Mouse (Mus musculus) embryo, embryonic 10.5 days (tissue): ENCODE data around the gene Ebf3.

Source experiments
- DNase-seq: peaks from one replicate; pipeline ENCODE4 v3.0.0-alpha.2; 2015; ENCODE audit warnings: low spot score

The Ebf3 gene

DNA sequence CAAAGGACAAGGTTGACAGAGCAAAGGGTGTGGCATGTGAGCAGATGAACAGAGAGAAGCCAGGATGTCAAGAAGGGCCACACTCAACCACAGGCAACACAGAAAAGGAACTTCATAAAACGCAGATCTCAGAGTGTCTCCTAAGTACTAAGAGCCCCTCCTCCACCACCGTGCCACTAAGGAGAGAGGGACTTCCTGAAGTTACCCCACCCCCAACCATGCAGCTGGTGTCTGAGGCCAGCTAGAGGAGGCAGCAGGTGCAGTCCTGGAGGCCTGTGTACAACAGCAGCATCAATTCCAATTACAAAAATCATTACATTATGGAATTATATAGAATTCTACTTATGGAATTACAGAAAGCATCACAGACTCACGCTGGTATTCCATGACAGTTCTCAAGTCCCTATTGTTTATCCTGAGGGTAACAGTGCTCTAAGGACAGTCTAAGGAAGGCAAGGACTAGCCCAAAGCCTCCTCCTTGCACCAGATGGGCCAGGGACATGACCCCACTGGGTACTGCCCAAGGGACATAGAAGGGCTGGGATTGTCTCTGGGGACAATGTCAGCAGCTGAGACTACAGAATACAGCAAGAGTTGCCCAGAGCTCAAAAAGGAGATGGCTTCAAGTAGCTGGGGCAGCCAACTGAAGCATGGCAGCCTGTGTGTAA is 24.8 kb downstream of the Ebf3 start:
- DNase-seq = no peak

DNA sequence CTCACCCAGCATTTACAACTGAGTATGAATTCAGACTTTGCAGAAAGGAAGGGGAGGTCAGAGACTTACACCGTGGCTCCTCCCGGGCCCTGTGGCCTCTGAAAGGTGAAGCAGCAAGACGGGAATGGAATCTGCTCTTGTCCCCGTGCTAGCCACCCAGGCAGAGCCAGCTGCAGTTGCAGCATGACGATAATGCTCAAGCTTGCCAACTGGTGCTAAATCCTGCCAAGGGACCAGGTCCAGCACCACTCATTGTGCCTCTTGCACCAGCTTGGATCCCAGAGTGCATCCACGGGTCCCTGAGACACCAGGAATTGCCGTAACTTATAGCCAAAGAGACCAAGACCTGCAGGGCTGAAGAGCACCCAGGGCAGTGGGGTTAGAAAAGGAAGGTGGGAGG is 36.1 kb downstream of the Ebf3 start:
- no peak for DNase-seq

DNA sequence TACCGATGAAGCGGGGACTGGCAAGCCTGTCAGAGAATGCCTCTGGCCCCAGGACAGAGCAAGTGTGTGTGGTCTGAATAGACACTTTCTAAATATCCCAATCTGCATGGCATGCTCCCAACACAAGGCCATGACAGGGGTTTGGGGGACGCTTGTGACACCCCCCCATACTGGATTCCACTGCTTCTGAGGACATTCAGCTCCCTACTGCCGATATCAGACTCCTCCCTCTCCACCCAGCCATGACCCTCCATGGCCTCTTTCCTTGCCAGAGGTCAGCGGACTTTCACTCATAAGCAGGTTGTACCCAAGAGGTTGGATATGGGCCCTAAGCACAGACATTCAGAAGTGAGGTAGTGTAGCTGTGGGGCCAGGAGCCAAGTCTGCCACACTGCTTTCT is 36.5 kb downstream of the Ebf3 start:
- DNase-seq = no peak

DNA sequence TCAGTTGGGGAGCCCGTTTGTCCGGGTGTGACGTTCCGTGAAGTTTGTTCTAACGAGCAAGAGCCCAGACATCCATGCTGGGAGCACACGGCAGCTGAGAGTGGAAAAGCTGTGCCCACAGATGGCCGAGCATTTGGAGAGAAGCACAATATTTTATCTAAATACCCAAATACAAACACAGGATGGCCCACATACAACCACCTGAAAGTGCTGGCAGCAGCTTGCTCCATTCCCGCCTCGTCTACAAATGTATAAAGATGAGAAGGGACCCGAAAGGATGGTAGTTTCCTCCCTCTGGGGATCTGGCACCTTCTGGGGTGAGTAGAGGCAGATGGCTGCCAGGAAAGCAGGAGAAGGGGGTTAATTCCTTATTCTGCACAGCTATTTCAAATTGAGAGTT is 42.0 kb downstream of the Ebf3 start:
- DNase-seq = no peak

DNA sequence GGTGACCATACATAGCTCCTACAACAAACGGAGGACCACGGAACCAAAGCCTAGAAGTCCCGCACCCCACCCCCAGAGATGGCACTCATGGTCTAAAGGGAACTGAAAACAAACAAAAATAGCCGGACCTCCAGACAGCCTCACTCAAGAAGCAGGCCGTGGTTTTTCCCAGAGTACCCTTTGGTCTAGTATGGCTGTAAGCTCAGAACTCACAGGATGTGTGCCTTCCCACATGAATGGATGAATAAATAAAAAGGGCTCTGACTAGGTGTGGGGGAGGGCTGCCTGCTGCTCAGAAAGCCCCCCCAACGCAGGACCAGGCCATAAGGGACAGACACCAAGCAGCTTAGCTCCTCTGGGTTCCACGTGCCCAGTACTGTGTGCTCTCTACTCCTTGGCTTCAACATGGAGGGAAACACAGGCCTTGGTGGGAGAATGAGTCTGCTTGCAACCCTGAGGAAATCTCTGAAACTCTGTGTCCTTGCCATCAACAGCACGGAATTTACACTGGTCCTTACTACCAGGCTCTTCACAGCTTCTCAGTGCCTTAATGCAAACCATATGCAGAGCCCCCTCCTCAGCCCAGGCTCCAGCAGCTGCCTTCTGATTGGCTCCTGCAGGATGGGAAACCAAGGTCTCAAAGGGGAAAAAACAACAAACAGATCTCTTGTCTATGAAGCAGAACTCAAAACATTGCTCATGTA is 45.6 kb downstream of the Ebf3 start:
- peak; percentile 78 for DNase-seq

DNA sequence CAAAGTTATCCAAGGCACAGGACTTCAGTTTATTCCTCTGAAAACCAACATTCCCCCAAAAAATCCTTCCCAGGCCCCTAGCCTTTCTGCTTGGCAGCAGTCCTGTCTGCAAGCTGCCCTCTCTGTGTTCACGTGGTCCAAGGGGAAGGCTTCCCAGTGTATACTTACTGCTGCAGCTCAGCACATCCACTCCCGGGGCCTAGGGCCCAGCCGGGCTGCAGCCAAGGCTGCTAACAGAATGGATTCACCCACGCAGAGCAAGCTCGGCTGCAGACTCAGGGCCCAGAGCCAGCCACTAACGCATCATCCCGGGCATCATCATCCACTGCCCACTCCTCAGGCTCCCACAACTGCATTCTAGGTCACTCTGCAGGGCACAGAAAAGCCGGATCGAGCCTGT is 46.8 kb downstream of the Ebf3 start:
- DNase-seq = no peak

DNA sequence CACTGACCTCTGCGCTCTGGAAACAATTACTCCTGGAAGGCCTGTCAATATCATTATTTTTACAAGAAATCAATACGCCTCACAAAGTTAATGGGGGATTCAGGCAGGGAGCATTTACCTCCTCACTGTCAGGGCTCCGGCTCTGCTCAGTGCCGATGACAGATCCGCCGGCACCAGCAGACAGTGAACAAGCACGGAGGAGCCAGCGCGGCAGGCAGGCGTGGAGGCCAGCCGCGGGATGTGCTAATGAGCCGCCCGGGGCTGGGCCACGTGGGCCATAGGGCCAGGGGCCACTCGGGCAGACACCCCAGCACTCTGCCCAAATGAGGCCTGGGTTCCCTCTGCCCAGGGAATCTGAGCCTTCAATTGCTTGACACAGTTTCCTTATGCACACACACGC is 47.7 kb downstream of the Ebf3 start:
- peak; percentile 59 for DNase-seq

DNA sequence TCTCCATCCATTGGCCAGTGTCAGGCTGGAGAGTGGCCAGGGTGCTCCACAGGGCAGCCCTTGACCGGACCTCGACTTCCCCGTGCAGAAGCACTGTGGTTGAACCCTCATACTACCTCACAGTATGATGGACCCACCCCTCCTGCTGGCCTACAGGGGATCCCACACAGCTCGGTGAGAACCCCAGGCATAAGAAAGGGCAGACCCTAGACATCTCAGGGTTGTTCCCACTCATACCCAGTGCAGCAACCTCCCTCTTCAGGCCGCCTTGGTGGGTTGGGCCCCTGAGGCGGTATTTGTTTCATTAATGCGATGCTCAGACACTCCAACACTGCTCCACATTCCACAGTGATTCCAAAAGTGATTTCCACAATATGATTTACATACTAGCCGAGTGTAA is 51.9 kb downstream of the Ebf3 start:
- DNase-seq = no peak

DNA sequence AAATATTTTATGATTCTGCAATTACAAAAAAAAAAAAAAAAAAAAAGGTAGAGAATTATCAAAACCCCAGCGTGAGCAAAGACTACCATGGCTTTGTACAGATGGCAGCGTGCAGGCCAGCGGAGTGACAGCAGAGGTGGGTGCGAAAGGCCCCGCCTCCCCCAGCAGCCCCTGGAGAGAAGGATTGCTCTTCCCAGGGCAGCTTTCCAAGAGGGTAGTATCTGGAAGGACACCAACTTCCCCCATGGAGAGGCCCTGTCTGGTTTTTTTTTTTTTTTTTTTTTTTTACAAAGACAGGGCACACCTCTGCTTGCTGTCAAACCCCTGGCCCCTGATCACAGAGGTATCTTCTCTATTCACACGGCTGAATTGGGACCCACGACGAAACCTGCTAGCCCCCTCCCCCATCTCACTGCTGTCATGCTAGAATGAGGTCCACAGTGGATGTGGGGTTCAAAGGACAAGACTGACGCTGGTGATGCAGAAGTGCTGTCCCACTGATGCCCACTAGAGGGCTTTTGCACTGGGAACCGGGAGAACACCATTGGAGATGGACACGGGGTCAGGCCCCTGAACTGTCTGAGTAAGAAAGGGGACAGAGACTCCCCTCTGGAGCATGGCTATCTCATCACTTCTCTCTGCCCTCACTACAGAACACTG is 67.9 kb downstream of the Ebf3 start:
- peak; percentile 88 for DNase-seq

DNA sequence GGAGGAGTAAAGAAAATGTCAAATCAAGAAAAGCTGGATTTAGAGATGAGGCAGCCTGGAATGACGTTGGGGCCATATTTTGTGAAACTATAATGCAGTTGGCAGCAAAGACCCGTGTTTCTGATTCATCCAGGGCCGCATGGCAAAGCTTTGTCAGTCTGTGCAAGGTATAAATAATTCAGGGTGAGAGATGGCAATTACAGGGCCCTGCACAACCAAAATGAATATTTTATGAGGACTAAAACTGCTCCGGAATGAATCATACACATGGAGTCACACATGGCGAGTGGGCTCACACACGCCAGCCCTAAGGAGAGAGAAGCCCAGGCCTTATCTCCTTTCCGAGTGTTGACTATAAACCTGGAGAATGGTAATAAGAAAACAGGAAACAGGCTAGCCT is 69.4 kb downstream of the Ebf3 start:
- no peak for DNase-seq

DNA sequence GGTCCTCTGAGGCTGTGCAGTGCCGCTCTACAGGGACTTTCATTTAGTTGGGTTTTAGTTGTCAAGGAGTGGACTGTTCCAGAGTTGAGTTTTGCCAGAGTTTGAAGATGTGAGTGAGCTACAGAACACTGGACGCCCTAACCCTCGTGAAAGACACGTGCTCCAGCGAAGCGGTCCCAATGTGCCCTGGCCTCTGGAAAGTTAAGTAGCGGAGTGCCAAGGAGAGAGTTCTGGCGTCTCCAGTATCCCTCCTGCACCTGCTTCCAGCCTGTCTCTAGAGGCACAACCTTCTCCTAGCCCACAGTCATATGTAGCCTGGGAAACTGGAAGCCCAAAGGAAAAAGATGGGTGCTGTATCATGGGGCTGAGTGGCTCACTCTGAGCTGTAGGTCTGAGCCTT is 73.8 kb downstream of the Ebf3 start:
- DNase-seq = no peak

DNA sequence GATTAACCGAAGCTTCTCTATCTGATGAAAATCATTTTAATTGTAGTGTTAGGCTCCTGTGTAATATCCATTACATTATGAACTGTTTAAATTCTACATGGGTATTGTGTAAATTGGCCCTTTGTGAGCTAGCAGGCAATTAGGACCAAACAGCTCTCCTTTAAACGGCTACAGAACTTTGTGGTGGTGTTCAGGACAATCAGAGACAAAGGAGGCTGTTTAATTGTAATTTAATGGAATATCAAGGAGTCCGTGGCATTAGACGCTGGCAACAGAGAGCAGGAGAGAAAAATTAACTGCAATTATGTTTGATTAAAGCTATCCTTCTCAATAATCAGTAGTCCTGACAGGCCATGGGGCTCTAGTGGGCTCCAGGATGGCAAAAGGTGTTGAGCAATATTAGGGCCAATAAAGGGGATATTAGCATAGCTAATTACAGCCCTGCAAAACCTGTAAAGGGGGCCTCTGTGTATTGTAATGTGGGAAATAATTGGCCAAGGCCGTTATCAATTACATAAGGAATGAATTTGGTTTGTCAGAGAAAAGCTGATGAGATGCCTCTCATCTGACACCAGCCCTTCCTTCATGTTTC is 74.6 kb downstream of the Ebf3 start:
- no peak for DNase-seq

DNA sequence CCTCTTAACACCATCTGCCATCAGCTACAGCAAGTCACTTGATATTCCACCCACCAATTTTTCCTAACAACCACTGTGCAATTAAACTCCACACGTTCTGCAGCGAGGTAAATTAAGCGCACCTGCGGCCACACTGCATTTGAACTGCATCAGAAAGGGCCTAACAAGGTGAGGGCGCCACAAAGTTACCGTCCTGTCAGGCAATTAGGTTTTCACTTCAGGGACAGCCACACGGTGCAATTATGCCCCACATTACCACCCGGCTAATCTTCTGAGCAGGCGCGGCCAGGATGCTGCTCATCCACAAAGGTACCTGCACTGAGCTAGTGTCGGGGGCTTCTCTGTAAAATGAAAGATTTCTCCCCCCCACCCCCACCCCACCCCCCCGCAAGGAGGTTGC is 76.8 kb downstream of the Ebf3 start:
- no peak for DNase-seq

DNA sequence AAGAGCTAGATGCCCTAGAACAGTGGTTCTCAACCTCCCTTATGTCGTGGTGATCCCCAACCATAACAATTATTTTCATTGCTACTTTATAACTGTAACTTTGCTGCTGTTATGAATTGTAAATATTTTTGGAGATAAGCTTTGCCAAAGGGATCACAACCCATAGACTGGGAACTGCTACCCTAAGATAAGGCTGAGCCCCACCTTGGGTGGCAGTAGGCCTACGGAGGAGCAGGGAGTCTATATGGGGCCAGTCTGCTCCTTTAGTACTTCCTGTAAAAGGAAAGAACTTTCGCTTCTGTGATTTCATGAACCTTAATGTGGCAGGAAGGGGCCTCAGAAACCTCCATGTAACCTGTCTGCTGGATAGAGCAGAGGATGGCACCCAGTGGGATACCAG is 90.4 kb downstream of the Ebf3 start:
- no peak for DNase-seq

DNA sequence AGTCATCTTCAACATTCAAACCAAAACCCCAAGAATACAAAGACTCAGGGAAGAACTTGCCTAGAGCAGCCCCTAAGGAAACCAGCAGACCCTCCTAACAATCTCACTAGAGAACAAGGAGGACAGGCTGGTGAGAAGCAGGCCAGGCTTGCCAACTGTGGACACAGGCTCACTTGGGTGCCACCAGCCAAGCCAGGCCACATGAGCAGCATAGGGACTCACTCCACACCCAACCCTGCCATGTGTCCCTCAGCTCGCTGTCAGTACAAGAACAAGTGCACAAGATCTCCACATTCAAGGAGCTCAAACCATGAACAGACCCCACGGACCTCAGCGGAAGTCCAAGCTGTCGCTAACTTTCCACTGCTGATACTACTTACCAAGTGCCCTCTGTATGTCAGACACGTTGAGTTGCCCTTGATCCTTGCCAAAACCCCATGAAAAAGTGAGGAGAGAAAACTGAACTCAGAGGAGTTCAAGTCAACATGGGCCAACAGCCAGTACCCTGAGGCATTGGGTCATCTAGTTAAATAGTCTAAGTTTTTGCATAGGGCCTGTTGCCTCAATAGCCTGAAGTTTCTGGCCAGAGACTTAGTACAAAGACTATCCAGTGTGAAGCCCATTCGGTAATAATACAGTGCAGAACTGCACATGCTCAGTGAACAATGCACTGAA is 91.3 kb downstream of the Ebf3 start:
- DNase-seq = no peak

DNA sequence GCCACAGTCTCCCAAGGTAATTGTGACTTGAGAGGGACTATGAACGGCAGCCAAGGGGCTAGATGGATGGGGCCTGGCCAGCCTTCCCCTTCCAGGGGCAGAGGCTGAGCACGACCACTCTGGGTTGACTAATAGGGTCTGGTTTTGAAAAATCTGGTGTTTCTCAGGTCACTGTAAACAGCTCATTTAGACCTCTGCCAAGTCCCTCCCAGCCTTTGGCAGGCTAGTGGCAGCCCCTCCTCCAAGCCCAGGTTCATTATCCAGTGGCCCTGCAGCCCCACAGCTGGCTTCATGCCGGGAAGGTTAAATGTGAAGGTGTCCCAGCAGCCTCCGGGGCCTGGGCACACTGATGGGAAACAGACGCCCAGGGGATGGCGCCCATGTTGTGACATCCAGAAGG is 92.6 kb downstream of the Ebf3 start:
- peak; percentile 68 for DNase-seq

DNA sequence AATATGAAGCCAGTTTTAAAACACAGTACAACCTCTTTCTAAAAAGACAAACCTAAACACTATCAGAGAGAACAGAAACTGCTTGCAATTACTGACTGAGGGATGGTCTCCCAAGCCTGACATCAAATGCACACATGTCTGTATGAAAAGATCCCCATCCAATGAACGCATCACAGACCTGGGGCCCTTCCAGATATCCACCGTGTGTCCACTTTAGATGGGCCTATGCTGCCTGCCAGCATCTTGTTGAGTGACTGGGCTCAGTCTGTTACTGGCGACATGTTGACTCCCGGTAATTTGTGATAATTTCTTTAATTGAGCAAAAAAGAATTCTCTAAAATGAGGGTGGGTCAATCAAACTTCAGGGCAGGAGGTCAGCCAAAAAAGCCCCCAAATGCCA is 93.8 kb downstream of the Ebf3 start:
- no peak for DNase-seq

DNA sequence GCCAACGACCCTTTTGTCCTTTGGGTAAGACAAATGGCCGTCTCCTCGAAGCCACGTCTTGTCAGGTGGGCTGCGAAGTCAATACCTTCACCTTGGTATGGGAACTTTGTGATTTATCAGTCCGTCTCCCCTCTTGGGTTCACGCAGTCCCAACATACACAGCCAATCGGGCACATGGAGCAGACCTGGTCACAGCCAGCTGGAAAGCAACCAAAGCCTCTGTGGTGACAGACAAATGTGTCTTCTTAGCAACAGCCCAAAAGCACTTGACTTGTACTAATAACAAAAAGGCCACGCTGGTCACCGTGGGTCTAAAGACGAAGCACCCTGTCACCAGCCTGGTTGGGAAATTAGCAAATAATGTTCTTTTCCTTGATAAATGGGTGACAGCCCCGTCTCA is 95.5 kb downstream of the Ebf3 start:
- no peak for DNase-seq

DNA sequence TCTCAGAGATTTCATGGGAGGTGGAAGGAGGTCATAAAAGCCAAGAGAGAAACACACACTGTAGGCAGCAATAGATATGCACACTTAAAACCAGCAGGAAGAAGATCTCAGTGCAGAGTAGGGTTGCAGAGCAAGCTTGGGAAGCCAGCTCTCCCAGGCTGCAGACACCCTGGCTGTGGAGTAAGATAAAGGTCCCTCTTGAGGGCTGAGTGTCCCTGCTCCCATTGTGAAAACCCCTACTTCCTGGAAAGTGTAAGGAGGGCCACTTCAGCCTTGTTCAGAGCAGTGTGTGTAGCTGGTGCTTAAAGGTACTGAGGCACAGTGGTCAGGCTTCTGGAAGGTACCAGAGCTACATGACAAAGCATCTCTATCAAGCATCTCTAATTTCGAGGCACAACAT is 100.8 kb downstream of the Ebf3 start:
- DNase-seq = no peak

DNA sequence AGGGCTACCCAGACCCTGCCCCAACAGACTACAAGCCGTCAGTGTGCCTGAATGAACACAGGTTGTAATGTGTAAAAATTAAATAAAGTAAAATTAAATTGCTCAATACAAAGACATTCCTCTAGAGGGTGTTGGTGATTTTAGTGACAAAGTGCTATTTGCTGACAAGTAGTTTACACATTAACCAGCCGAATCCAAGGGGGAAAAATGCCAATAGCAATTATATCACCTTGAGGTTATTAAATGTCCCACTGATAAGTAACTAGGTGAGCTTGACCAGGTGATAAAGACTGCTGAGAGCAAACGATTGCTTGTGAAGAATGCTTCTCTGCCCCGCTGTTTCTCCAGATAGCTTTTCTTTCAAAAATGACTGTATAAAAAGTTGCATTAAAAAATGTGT is 102.9 kb downstream of the Ebf3 start:
- no peak for DNase-seq

DNA sequence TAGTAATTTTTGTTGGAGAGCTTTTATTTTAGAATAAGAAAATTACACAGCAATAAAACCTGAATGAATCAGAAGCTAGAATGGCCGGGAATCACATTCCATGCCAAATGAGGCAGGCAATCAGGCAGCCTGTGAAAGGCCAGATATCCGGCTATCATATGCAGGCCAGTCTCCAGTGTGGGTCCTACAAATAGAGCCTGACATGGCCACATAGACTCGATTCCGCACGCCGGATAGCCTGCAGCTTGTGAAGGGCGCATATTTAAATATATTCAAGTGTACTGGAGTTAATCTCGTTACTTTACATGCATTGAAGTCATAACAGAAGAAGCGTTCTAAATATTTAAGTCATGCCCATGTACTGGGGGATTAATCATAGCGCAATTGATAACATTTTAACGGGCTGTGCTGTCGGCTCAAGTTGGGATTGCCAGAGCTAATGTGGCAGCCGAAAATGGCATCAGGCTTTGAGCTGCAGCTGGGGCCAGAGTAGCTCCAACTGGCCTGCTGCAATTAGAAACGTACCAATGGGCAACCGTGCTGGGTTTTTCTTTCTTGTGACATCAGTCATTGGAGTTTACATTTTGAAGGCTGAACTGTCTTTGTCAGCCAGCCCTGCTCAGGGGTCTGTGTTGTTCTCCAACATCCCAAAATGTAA is 104.4 kb downstream of the Ebf3 start:
- DNase-seq = no peak

DNA sequence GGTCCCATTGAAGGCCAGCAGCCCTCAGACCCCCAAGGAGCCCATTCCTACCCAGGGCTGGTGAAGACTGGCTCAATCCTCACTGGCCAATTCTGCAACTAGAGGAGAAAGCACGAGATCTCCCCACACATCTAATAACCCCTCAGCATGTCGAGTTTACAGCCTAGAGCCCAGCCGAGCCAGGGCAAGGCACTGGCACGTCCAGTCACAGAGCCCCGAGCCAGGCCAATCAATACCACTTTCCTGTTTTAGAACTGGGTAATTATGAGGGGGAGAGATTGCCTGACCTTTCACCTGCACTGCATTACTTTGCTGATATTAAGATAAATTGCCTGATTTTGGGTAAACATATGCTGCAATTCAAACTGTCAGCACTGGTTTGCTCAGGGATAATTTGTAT is 105.7 kb downstream of the Ebf3 start:
- DNase-seq = no peak
